Mouse (Mus musculus) 416B (cell line): ENCODE data around the gene Adgrg1.
A peak's percentile ranks its signal among the peaks of the same experiment; 100 is the strongest.

Source experiments
- DNase-seq: peaks from one replicate; pipeline ENCODE4 v3.0.0; 2011; ENCODE audit warnings: low read depth

Gene Adgrg1

GRCm38 (mm10) chr8:94976651-94977417 is 2.3 kb downstream of the Adgrg1 start:
- peak; percentile 81 for DNase-seq

- no peak for DNase-seq
Measured at GRCm38 (mm10) chr8:94978131-94978530, 3.6 kb downstream of the Adgrg1 start.

GRCm38 (mm10) chr8:94978593-94979319 is 4.2 kb downstream of the Adgrg1 start:
- DNase-seq = peak; percentile 92

- no peak for DNase-seq
Measured at GRCm38 (mm10) chr8:94980176-94980575, 5.6 kb downstream of the Adgrg1 start.

- DNase-seq = peak; percentile 77
Measured at GRCm38 (mm10) chr8:94980976-94981375, 6.4 kb downstream of the Adgrg1 start.

- no peak for DNase-seq
Measured at GRCm38 (mm10) chr8:94981848-94982247, 7.3 kb downstream of the Adgrg1 start.

GRCm38 (mm10) chr8:94983146-94983545 is 8.6 kb downstream of the Adgrg1 start:
- no peak for DNase-seq

GRCm38 (mm10) chr8:94983881-94984516 is 9.4 kb downstream of the Adgrg1 start:
- DNase-seq = peak; percentile 93

GRCm38 (mm10) chr8:94985023-94985422 is 10.5 kb downstream of the Adgrg1 start:
- peak; percentile 94 for DNase-seq

- peak; percentile 66 for DNase-seq
Measured at GRCm38 (mm10) chr8:94986676-94987075, 12.1 kb downstream of the Adgrg1 start.

- DNase-seq = no peak
Measured at GRCm38 (mm10) chr8:94987553-94987952, 13.0 kb downstream of the Adgrg1 start.

GRCm38 (mm10) chr8:94988619-94989018 is 14.1 kb downstream of the Adgrg1 start:
- no peak for DNase-seq

- DNase-seq = no peak
Measured at GRCm38 (mm10) chr8:94989711-94990110, 15.2 kb downstream of the Adgrg1 start.

- DNase-seq = no peak
Measured at GRCm38 (mm10) chr8:94990598-94991453, 16.3 kb downstream of the Adgrg1 start.

GRCm38 (mm10) chr8:94991454-94991994 is 17.0 kb downstream of the Adgrg1 start:
- DNase-seq = no peak

- DNase-seq = no peak
Measured at GRCm38 (mm10) chr8:94992010-94992409, 17.5 kb downstream of the Adgrg1 start.

GRCm38 (mm10) chr8:94992534-94992933 is 18.0 kb downstream of the Adgrg1 start:
- no peak for DNase-seq

- DNase-seq = no peak
Measured at GRCm38 (mm10) chr8:94992996-94993724, 18.6 kb downstream of the Adgrg1 start.

- no peak for DNase-seq
Measured at GRCm38 (mm10) chr8:94994006-94994405, 19.5 kb downstream of the Adgrg1 start.

- no peak for DNase-seq
Measured at GRCm38 (mm10) chr8:94994510-94994909, 20.0 kb downstream of the Adgrg1 start.

GRCm38 (mm10) chr8:94995336-94995893 is 20.9 kb downstream of the Adgrg1 start:
- DNase-seq = no peak
